Mouse (Mus musculus) hindbrain, postnatal 0 days (tissue): ENCODE measurements around the gene Gpr19. TPM values are rescaled to one million over a fixed set of nuclear protein-coding genes. Genes with fewer than 3 reads are reported as not detected.

ENCODE experiments used
- ATAC-seq: fragments of 200-750 bp; cut with Nextera tagmentation; 2 replicates; pipeline ENCODE4 v1.8.0; 2017; ENCODE audit warnings: mild to moderate bottlenecking, moderate TSS enrichment, moderate library complexity
- DNase-seq: peaks from one replicate; pipeline ENCODE4 v3.0.0-alpha.2; 2015; ENCODE audit warnings: low spot score
- H3K27ac ChIP-seq: fragments of 300-500 bp; sonication (generic); 2 replicates; pipeline ENCODE4 v1.5.1; 2014; ENCODE audit warnings: mild to moderate bottlenecking
- H3K27me3 ChIP-seq: fragments of 300-500 bp; sonication (generic); 2 replicates; pipeline ENCODE4 v1.6.1; 2014; ENCODE audit warnings: low read length, mixed read lengths; ENCODE audit not compliant: insufficient read depth
- H3K36me3 ChIP-seq: fragments of 300-500 bp; sonication (generic); 2 replicates; pipeline ENCODE4 v1.6.1; 2014; ENCODE audit warnings: low read length, mixed read lengths; ENCODE audit not compliant: insufficient read depth
- H3K4me1 ChIP-seq: fragments of 300-500 bp; sonication (generic); 2 replicates; pipeline ENCODE4 v1.6.1; 2014; ENCODE audit warnings: antibody characterized with exemption, low read length, mixed read lengths; ENCODE audit not compliant: insufficient read depth
- H3K4me2 ChIP-seq: fragments of 300-500 bp; sonication (generic); 2 replicates; pipeline ENCODE4 v1.6.1; 2014; ENCODE audit warnings: low read depth, mild to moderate bottlenecking, low read length, moderate library complexity, mixed read lengths
- H3K4me3 ChIP-seq: fragments of 300-500 bp; sonication (generic); 2 replicates; pipeline ENCODE4 v1.5.1; 2014; ENCODE audit warnings: low read length
- H3K9ac ChIP-seq: fragments of 300-500 bp; sonication (generic); replicated peaks from 2 replicates; pipeline ENCODE4 v1.6.1; 2014; ENCODE audit warnings: mild to moderate bottlenecking, low read length, moderate library complexity, mixed read lengths
- H3K9me3 ChIP-seq: fragments of 300-500 bp; sonication (generic); 2 replicates; pipeline ENCODE4 v1.6.1; 2016; ENCODE audit warnings: low read length, mixed read lengths
- CTCF ChIP-seq: IDR thresholded peaks from 2 replicates; pipeline ENCODE4 v1.5.1; 2016; ENCODE audit warnings: antibody characterized with exemption, control low read depth, low read depth
- WGBS: fragments of 180-500 bp; shearing (Covaris S2); extraction: QIAGEN DNeasy Blood & Tissue Kit; methylation state at CpG from one replicate; pipeline ENCODE4 v1.1.7; 2014; 5-methylcytosine and 5-hydroxymethylcytosine counted together
- polyA plus RNA-seq: library from polyadenylated mRNA; unstranded; fragments of >200 nt; fragmentation: Nextera tagmentation; extraction: Ambion mirVana; gene quantifications from 2 replicates; pipeline ENCODE4 v1.2.1, GENCODE M21; 2015
- total RNA-seq: library from RNA; depleted of rRNA; stranded (reverse); fragments of >200 nt; gene quantifications from 2 replicates; pipeline ENCODE4 v1.2.3, GENCODE M21; 2014

Gpr19 gene
- total and polyA plus RNA-seq, 2 experiments from 2014 or later: 33.2 to 33.7 TPM

DNA sequence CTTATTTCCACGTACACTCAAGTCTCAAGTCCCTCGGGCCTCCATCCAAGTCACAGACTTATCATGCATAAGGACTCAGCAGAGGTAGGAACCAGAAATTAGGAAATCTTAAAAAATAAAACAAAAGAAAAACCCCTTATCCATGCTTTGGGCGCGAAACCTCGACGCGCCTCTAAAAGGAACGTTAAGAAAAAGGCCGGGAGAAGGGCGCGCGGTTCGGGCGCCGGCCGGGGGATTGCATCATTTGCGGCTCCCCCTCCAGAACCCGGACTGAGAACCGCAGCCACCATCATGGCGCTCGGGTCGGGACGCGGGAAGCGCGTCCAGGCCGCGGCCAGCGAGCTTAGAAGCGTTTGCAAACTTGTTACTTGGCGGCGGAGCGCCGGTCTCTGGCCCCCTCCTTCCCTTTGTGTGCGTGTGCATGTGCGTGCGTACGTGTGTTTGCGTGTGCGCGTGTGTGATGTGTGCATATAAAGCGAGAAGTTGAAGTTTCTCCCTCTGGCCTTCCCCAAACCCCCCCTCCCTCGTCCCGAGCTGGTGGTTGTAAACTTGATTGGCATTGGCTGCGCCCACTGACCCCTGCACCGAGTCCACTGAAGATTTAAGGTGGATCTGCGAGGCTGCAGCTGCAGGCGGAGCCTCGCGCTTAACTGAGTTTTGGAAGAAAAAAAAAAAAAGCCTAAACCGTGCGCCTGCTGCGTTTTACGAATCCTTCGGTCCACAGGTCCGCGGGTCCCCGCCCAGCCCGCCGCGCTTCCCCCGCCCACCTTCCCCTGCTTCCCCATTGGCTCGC lies 29.9 kb upstream of the Gpr19 start:
- DNase-seq: peak; percentile 93
- peak overlapping the region; percentile 59 for H3K4me3 ChIP-seq
- H3K4me2 ChIP-seq: peak overlapping the region; percentile 78
- H3K27ac ChIP-seq: peak overlapping the region; percentile 89
- H3K9me3 ChIP-seq: no peaks in the 10 kb centered on the region
- peak overlapping the region; percentile 85 for H3K9ac ChIP-seq
- WGBS: under 1% methylated on average over 63 of the region's 63 CpGs
- peak; percentile 94 for ATAC-seq
- H3K4me1 ChIP-seq: peaks cover 14% of the 10 kb centered on the region; the same call in 1 of the 2 replicates
- H3K27me3 ChIP-seq: no peaks in the 10 kb centered on the region
- TF ChIP-seq CTCF: no peak
- no peaks in the 10 kb centered on the region for H3K36me3 ChIP-seq

DNA sequence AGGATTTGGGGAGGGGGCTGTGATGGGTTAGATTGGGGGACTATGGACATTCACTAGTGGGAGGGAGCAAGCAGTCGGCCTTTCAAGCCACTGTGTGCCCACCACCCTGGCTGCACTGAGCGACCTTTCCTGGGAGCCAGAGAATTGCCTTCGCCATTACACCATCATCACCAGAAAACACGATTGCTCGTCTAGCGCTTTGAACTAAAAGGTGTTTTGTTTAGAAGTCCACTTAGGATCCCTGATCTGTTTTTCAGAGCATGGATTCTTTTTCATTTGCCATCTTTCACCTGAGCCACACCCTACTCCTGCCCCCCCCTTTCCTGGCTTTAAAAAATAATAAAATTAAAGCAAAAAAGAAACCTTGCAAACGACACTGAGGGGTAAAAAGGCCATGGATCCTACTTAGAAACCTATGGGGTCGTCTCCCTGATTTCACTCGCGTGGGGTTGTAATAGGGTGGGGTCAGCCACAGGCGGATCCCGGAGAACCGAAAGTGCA lies 29.3 kb upstream of the Gpr19 start:
- Histone ChIP-seq H3K4me1 (peaks cover 14% of the 10 kb centered on the region; the same call in 1 of the 2 replicates), H3K27ac (peak overlapping the region; percentile 89), H3K27me3 (no peaks in the 10 kb centered on the region), H3K36me3 (no peaks in the 10 kb centered on the region), H3K4me3 (peak overlapping the region; percentile 59), H3K4me2 (peak overlapping the region; percentile 78), H3K9ac (peak overlapping the region; percentile 85), H3K9me3 (no peaks in the 10 kb centered on the region)
- ATAC-seq: peak; percentile 6; the same call in 1 of the 2 replicates
- peak; percentile 35 for DNase-seq
- WGBS: under 1% methylated on average over 13 of the region's 13 CpGs
- no peak for TF ChIP-seq CTCF

DNA sequence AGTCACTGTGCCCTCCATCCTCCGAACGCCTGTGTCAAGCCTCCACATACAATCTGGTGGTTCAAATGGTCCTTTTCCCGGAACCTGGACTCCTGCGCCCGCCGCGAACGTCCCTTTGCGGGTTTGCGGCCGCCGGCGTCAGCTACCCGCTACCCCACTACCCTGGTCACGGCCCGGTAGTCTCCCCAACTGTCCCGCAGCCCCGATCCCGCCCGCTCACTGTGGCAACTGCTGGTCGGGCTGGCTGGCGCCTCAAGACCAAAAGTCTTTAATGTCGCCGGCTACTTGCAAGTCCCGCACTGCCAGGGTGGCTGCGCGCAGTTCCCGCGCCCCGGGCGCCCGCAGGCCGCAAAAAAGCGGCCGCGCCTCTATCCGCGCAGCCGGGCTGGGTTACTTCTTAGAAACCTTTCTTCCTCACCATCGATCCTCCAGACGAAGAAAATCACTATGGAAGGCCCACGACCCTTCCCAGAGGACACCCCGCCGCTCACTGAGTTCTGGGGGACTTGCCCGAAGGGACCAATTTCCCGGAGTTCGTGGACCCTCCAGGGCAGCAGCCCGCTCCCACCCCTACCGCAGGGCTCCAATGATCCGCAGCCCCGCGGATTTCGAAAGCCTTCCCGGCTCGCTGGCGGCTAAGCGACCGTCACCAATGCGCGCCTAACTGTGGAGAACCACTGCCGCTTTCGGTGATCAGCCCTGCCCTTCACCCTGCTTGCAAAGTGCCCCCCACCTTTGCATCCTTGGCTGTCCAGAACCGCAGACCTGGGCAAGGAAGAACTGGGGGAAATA lies 28.6 kb upstream of the Gpr19 start:
- peak overlapping the region; percentile 59 for H3K4me3 ChIP-seq
- DNase-seq (peak; percentile 70), ATAC-seq (peak; percentile 22)
- peak overlapping the region; percentile 89 for H3K27ac ChIP-seq
- no peaks in the 10 kb centered on the region for H3K36me3 ChIP-seq
- H3K27me3 ChIP-seq: no peaks in the 10 kb centered on the region
- H3K4me2 ChIP-seq: peak overlapping the region; percentile 78
- peaks cover 14% of the 10 kb centered on the region; the same call in 1 of the 2 replicates for H3K4me1 ChIP-seq
- TF ChIP-seq CTCF: no peak
- H3K9me3 ChIP-seq: no peaks in the 10 kb centered on the region
- WGBS: 2% methylated on average over 63 of the region's 63 CpGs
- H3K9ac ChIP-seq: peak overlapping the region; percentile 85

DNA sequence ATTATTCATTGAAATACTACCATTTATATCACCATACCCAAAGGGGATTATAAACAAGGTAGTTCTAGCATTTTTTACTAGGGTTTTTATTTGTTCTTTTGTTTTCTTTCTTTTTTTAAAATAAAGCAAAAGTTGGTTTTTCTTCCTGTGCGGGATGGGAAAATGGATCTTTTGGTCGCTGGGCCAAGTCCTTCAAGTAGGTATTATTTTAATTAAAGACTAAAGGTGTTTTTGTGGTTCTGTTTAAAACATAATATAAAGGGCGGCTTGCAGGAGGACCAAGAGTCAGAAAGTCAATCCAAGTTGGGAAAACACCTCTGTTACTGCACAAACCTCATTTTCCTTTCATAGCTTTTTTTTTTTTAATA lies 27.9 kb upstream of the Gpr19 start:
- H3K9ac ChIP-seq: peak overlapping the region; percentile 85
- DNase-seq (no peak), ATAC-seq (no peak)
- no peaks in the 10 kb centered on the region for H3K27me3 ChIP-seq
- 37% methylated on average over 3 of the region's 3 CpGs for WGBS
- H3K9me3 ChIP-seq: no peaks in the 10 kb centered on the region
- peak overlapping the region; percentile 78 for H3K4me2 ChIP-seq
- peak overlapping the region; percentile 89 for H3K27ac ChIP-seq
- peak overlapping the region; percentile 59 for H3K4me3 ChIP-seq
- H3K36me3 ChIP-seq: no peaks in the 10 kb centered on the region
- H3K4me1 ChIP-seq: peaks cover 14% of the 10 kb centered on the region; the same call in 1 of the 2 replicates
- TF ChIP-seq CTCF: no peak

DNA sequence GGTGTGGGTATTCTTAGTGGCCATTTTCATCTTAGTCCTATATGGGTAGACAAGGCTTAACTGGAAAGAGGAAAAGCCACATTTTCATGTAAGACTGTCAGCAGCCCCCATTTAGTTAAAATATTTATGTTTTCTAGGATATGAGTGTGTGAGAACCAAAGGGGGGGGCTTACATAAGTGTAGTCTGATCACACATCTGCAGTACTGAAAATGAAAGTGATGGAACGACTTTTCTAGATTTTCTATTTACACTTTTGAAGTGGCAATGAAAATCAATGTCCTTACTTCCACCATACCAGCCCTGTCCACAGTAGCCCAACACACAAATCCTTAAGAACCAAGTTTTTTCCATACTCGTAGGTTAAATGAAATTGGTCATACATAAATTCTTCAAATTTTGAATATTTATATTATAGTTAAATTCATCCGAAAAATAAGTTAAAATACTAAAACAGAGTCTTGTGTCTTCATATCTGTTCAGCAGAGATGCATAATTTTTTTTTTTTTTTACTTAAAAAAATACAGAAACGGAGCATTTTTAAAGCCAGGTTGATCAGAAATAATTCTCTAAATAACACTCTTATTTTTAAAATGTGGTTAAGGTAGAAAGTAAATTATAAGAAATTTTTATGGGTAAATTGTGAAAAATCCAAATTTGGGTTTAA lies 27.4 kb upstream of the Gpr19 start:
- no peak for TF ChIP-seq CTCF
- Histone ChIP-seq H3K9ac (no peak overlapping the region), H3K9me3 (no peaks in the 10 kb centered on the region), H3K4me1 (peaks cover 14% of the 10 kb centered on the region; the same call in 1 of the 2 replicates), H3K27me3 (no peaks in the 10 kb centered on the region), H3K36me3 (no peaks in the 10 kb centered on the region), H3K4me3 (no peak overlapping the region), H3K27ac (no peak overlapping the region), H3K4me2 (no peak overlapping the region)
- ATAC-seq: no peak
- WGBS: 67% methylated on average over 4 of the region's 4 CpGs
- DNase-seq: no peak

DNA sequence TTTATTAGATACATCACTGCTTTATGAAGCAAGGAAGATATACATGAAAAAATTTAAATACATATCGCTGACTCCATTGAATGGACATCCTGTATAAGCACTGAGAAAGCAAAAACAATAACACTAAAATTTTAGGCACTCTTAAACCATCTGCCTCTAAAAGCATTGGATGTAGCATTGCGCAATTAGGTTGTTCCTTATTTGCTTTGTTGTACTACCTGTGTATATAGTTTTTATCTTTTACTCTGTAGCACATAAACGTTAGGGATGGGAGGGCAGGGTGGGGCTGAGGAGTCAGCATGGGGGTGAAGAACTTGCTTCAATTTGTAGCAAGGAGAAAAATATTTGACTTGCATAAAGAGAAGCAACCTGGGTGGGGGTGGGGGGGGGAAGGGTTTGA lies 25.9 kb upstream of the Gpr19 start:
- DNase-seq: no peak
- 68% methylated on average over 3 of the region's 3 CpGs for WGBS
- no peaks in the 10 kb centered on the region for H3K36me3 ChIP-seq

More for the DNA sequence above, 25.9 kb upstream of the Gpr19 start:
- 0 out of 2 replicates have a peak overlapping the region, but pooled peaks have one; percentile 11 for H3K4me3 ChIP-seq
- H3K4me1 ChIP-seq: peaks cover 14% of the 10 kb centered on the region; the same call in 1 of the 2 replicates
- ATAC-seq: no peak
- TF ChIP-seq CTCF: no peak
- H3K27ac ChIP-seq: no peak overlapping the region
- H3K4me2 ChIP-seq: peak overlapping the region; percentile 83
- no peaks in the 10 kb centered on the region for H3K27me3 ChIP-seq
- no peak overlapping the region for H3K9ac ChIP-seq
- H3K9me3 ChIP-seq: no peaks in the 10 kb centered on the region
